Mouse (Mus musculus): ENCODE measurements around the gene Bin2. TPM values are rescaled to one million over a fixed set of nuclear protein-coding genes. Genes with fewer than 3 reads are reported as not detected.

The Bin2 gene
- polyA plus RNA-seq (2015; fragmentation: Nextera tagmentation; extraction: Ambion mirVana) = 2.9 and 3.2 TPM in 2 replicates

DNA sequence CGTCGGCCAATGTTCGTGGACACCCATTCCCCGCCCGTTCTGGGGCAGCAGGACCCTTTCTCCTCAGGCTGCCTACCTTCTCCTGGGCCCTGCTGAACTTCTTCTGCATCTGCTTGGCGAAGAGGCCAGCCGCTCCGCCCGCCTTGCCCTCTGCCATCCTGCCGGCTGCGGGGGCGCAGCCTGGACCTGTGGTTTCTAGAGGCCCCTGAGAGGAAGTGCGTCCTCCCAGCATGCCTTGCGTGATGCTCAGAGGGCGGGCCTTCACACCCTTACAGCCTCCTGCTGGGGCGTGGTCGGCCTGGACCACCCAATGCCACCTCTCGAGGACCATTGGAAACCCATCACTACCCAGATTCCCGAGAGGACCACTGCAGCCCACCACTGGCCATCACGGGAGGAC is at the start of gene Bin2:
Gene Bin2, minus strand, starts transcription at position 217 of the 400 bp plus-strand sequence.
- Histone ChIP-seq H3K4me2 (no peak within 1 kb of the TSS), H3K27me3 (replicated peaks) (no peaks in the 10 kb centered on the region), H3K4me3 (no peak within 1 kb of the TSS; the same call in 1 of the 2 replicates), H3K9me3 (no peaks in the 10 kb centered on the region), H3K9ac (no peak within 1 kb of the TSS), H3K27ac (replicated peaks) (no peak within 1 kb of the TSS), H3K4me1 (peaks cover 41% of the 10 kb centered on the region), H3K36me3 (no peaks in the 10 kb centered on the region)
- ATAC-seq (ENCODE audit: extremely low read depth, insufficient number of reproducible peaks, low FRiP score, low TSS enrichment) = no peak
- 77% methylated on average over 19 of the region's 20 CpGs for WGBS

DNA sequence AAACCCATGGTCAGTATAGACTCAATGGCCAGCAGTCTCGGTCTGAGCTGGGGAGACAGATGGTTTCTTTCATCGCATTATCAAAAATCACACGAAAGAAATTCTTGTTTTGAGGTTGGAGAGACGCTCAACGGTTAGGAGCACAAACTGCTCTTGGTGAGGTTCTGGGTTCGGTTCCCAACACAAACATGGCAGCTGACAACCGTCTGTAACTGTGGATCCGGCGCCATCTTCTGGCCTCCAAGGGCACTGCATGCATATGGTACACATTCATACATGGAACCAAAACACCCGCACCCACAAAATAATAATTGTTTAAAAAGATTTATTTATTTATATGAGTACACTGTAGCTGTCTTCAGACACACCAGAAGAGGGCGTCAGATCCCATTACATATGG is 49.2 kb upstream of the Bin2 start:
- no peaks in the 10 kb centered on the region for H3K4me1 ChIP-seq
- H3K27ac ChIP-seq (replicated peaks) = no peak overlapping the region
- H3K27me3 ChIP-seq (replicated peaks) = peaks cover 14% of the 10 kb centered on the region; the same call in 1 of the 2 replicates
- ATAC-seq (ENCODE audit: extremely low read depth, insufficient number of reproducible peaks, low FRiP score, low TSS enrichment) = no peak
- no peak overlapping the region for H3K4me3 ChIP-seq
- H3K4me2 ChIP-seq = no peak overlapping the region
- H3K9me3 ChIP-seq = 0 out of 2 replicates have a peak, but pooled peaks cover 3% of the 10 kb centered on the region
- WGBS = 71% methylated on average over 11 of the region's 11 CpGs
- no peaks in the 10 kb centered on the region for H3K36me3 ChIP-seq
- H3K9ac ChIP-seq = no peak overlapping the region

- H3K27ac ChIP-seq (replicated peaks) = no peak overlapping the region
- WGBS = 69% methylated on average over 6 of the region's 6 CpGs
- peaks cover 13% of the 10 kb centered on the region; the same call in 1 of the 2 replicates for H3K27me3 ChIP-seq (replicated peaks)
- no peak overlapping the region for H3K4me2 ChIP-seq
- no peak overlapping the region for H3K9ac ChIP-seq
- no peak for ATAC-seq (ENCODE audit: extremely low read depth, insufficient number of reproducible peaks, low FRiP score, low TSS enrichment)
- H3K36me3 ChIP-seq = no peaks in the 10 kb centered on the region
- no peak overlapping the region for H3K4me3 ChIP-seq
- 0 out of 2 replicates have a peak, but pooled peaks cover 3% of the 10 kb centered on the region for H3K9me3 ChIP-seq
- no peaks in the 10 kb centered on the region for H3K4me1 ChIP-seq
Measured at GRCm38 (mm10) chr15:100717933-100718332, 48.6 kb upstream of the Bin2 start.

DNA sequence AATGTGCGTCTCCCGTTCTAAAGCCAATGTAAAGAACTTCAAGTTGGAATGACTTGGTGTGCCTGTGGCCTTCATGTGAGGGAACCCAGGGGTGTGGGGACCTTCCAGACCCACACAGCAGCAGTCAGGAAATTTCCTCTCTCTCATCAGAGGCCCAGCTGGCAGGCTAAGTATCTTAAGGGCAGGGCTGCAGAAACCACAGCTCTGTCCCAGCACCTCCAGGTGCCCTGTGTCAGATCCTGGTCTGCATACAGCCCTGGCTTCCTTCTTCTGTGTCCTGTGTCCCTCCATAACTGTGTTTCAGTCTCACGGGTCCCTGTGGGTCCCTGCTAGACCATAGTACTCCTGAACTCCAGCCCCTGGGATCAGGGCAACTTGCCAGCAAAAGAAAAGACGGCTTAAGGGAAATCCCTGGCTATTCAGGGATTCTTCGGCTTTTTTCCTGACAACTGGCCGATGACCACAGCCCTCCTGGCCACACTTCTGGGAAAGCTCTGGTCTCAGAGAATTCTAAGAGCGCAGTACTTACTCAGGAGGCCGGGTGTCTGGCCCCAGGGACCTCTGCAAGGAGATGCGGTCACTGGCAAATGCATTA is 46.1 kb upstream of the Bin2 start:
- WGBS = 66% methylated on average over 9 of the region's 9 CpGs
- Histone ChIP-seq H3K4me3 (no peak overlapping the region), H3K27me3 (replicated peaks) (peaks cover 8% of the 10 kb centered on the region; the same call in 1 of the 2 replicates), H3K36me3 (no peaks in the 10 kb centered on the region), H3K4me2 (no peak overlapping the region), H3K27ac (replicated peaks) (no peak overlapping the region), H3K9me3 (peaks cover 3% of the 10 kb centered on the region; the same call in 1 of the 2 replicates), H3K9ac (no peak overlapping the region), H3K4me1 (no peaks in the 10 kb centered on the region)
- ATAC-seq (ENCODE audit: extremely low read depth, insufficient number of reproducible peaks, low FRiP score, low TSS enrichment) = no peak

- Histone ChIP-seq H3K9me3 (peaks cover 3% of the 10 kb centered on the region; the same call in 1 of the 2 replicates), H3K27me3 (replicated peaks) (peaks cover 3% of the 10 kb centered on the region; the same call in 1 of the 2 replicates), H3K4me1 (no peaks in the 10 kb centered on the region), H3K4me2 (no peak overlapping the region), H3K4me3 (no peak overlapping the region), H3K9ac (no peak overlapping the region), H3K36me3 (no peaks in the 10 kb centered on the region), H3K27ac (replicated peaks) (no peak overlapping the region)
- WGBS = 76% methylated on average over 8 of the region's 8 CpGs
- no peak for ATAC-seq (ENCODE audit: extremely low read depth, insufficient number of reproducible peaks, low FRiP score, low TSS enrichment)
Measured at GRCm38 (mm10) chr15:100714470-100714869, 45.1 kb upstream of the Bin2 start.

DNA sequence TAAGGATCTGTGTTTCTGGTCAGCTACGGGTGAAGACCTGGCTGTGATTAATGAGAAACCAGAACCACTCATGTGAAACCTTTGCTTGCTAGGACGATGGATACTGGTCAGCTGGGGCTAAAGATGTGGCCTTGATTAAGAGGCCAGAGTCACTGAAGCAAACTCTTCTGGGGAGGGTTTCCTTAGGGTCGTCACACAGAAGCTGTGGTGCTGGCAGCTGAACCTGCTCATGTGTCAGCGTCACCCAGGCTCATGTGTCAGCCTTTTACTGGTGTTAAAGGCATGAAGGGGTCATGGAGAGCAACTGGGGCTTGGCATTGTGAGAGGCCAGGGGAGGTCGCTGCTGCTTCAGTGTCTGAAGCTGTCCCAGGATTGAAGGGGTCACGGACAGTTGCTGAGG is 41.5 kb upstream of the Bin2 start:
- Histone ChIP-seq H3K9ac (no peak overlapping the region), H3K36me3 (no peaks in the 10 kb centered on the region), H3K27ac (replicated peaks) (no peak overlapping the region), H3K4me2 (no peak overlapping the region), H3K4me3 (no peak overlapping the region), H3K9me3 (no peaks in the 10 kb centered on the region; the same call in 1 of the 2 replicates), H3K4me1 (no peaks in the 10 kb centered on the region), H3K27me3 (replicated peaks) (peaks cover 8% of the 10 kb centered on the region; the same call in 1 of the 2 replicates)
- ATAC-seq (ENCODE audit: extremely low read depth, insufficient number of reproducible peaks, low FRiP score, low TSS enrichment) = no peak
- 64% methylated on average over 6 of the region's 6 CpGs for WGBS

DNA sequence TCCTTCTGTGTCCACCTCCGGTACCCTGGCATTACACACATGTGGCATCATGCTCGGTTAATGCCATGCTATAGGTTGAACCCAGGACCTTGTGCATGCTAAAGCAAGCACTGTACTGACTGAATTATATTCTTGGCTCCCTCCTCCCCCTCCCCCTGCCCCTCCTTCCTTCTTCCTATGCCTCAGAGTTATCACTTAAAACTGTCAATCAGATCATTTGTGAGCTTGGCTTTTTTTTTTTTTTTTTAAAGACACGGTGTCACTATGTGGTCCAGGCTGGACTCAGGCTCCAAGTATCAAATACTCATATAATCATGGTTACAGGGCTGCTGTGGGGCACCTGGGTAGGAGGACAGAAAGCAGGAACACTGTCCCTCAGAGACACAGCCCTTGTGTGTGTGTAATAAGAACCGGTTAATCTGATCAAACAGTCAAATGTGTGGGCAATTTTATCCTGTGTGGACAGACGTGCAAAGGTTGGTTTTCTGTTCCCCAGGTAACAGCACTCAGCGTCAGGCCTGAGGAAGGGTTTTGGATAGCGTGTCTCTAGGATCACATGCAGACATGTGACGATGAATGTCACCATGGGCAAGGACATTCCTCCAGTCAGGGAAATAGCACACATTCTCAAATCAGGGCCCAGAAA is 39.2 kb upstream of the Bin2 start:
- ATAC-seq (ENCODE audit: extremely low read depth, insufficient number of reproducible peaks, low FRiP score, low TSS enrichment) = no peak
- H3K27me3 ChIP-seq (replicated peaks) = peaks cover 27% of the 10 kb centered on the region
- H3K9ac ChIP-seq = no peak overlapping the region
- H3K4me3 ChIP-seq = no peak overlapping the region
- no peaks in the 10 kb centered on the region; the same call in 1 of the 2 replicates for H3K9me3 ChIP-seq
- peaks cover 9% of the 10 kb centered on the region for H3K4me1 ChIP-seq
- WGBS = 65% methylated on average over 8 of the region's 8 CpGs
- no peaks in the 10 kb centered on the region for H3K36me3 ChIP-seq
- H3K27ac ChIP-seq (replicated peaks) = no peak overlapping the region
- H3K4me2 ChIP-seq = no peak overlapping the region

DNA sequence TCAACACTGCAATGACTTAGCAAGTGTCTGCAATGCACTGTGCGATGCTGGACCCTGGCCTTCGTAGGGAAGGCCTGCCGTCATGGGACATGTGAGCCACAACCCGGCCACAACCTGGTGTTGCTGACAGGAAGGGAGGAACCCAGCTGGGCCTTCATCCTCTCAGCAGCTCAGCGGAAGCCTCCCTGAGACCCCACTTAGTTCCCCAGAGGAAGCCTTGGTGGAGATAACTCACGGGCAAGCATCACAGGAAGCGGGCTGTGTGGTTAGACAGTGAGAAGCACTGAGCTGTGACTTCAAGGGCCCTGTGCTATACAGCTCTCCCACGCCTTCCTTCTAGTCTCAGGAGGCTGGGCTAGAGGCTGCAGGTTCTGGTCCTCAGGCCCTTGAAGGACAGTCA is 36.9 kb upstream of the Bin2 start:
- peaks cover 10% of the 10 kb centered on the region for H3K4me1 ChIP-seq
- no peak for ATAC-seq (ENCODE audit: extremely low read depth, insufficient number of reproducible peaks, low FRiP score, low TSS enrichment)
- no peaks in the 10 kb centered on the region for H3K9me3 ChIP-seq
- no peak overlapping the region for H3K4me2 ChIP-seq
- 41% methylated on average over 8 of the region's 8 CpGs for WGBS
- no peak overlapping the region for H3K9ac ChIP-seq
- H3K36me3 ChIP-seq = no peaks in the 10 kb centered on the region
- H3K27ac ChIP-seq (replicated peaks) = no peak overlapping the region
- peaks cover 48% of the 10 kb centered on the region for H3K27me3 ChIP-seq (replicated peaks)
- no peak overlapping the region for H3K4me3 ChIP-seq

- H3K36me3 ChIP-seq = no peaks in the 10 kb centered on the region
- no peak overlapping the region for H3K9ac ChIP-seq
- ATAC-seq (ENCODE audit: extremely low read depth, insufficient number of reproducible peaks, low FRiP score, low TSS enrichment) = no peak
- no peak overlapping the region for H3K4me3 ChIP-seq
- H3K4me2 ChIP-seq = no peak overlapping the region
- H3K9me3 ChIP-seq = no peaks in the 10 kb centered on the region
- 71% methylated on average over 1 of the region's 1 CpGs for WGBS
- H3K27me3 ChIP-seq (replicated peaks) = peaks cover 52% of the 10 kb centered on the region
- H3K4me1 ChIP-seq = peaks cover 10% of the 10 kb centered on the region
- H3K27ac ChIP-seq (replicated peaks) = no peak overlapping the region
Measured at GRCm38 (mm10) chr15:100705376-100705775, 36.0 kb upstream of the Bin2 start.

DNA sequence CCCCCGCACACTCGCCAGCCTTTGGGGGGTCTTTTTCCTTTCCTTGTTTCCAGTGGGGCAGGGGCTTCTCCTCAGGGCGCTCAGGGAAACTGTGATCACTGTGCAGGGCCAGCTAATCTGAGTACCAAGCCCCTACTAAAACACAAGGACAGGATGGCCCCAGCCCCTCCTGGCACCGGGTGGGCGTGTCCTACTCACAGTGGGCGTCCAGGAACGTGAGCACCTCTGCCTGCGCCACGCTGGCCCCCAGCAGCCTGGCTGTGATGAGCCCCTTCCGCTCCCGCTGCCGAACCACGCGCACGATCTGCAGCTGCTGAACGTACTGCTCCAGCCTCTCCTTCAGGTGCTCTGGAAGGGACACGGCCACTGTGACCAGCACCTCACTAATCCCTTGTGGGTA is 34.6 kb upstream of the Bin2 start:
- H3K4me2 ChIP-seq = peak overlapping the region; percentile 54
- H3K27me3 ChIP-seq (replicated peaks) = peaks cover 67% of the 10 kb centered on the region
- 7% methylated on average over 17 of the region's 17 CpGs for WGBS
- H3K27ac ChIP-seq (replicated peaks) = no peak overlapping the region
- H3K36me3 ChIP-seq = no peaks in the 10 kb centered on the region
- H3K4me1 ChIP-seq = peaks cover 10% of the 10 kb centered on the region
- no peak for ATAC-seq (ENCODE audit: extremely low read depth, insufficient number of reproducible peaks, low FRiP score, low TSS enrichment)
- H3K9ac ChIP-seq = 0 out of 2 replicates have a peak overlapping the region, but pooled peaks have one; percentile 19
- no peaks in the 10 kb centered on the region for H3K9me3 ChIP-seq
- peak overlapping the region; percentile 27 for H3K4me3 ChIP-seq

- no peak overlapping the region for H3K27ac ChIP-seq (replicated peaks)
- no peaks in the 10 kb centered on the region for H3K9me3 ChIP-seq
- peaks cover 63% of the 10 kb centered on the region for H3K27me3 ChIP-seq (replicated peaks)
- H3K4me3 ChIP-seq = no peak overlapping the region
- 75% methylated on average over 6 of the region's 6 CpGs for WGBS
- no peak for ATAC-seq (ENCODE audit: extremely low read depth, insufficient number of reproducible peaks, low FRiP score, low TSS enrichment)
- no peak overlapping the region for H3K4me2 ChIP-seq
- no peaks in the 10 kb centered on the region for H3K36me3 ChIP-seq
- H3K9ac ChIP-seq = no peak overlapping the region
- peaks cover 10% of the 10 kb centered on the region for H3K4me1 ChIP-seq
Measured at GRCm38 (mm10) chr15:100701856-100702255, 32.5 kb upstream of the Bin2 start.

All from heart, embryonic 13.5 days (tissue).